In genomic region chr5:16424745-16425144, GRCm38 (mm10) we compare ENCODE assay signal across 28 mouse cellular contexts.
DNase-seq lines count a peak whose midpoint lies in the region; ATAC-seq lines count a peak whose summit lies in the region.
"Had no signal": no experiment of that assay in that cellular context is flagged by ENCODE, and none has a peak within 500 bp of the region (broad histone marks: within the 10 kb centered on the region; RNA-seq: fewer than 3 reads in every experiment).

No protein-coding gene starts in this region.

- no peak for DNase-seq in midbrain, embryonic 10.5 days (ENCODE audit: low spot score)
- DNase-seq in ZHBTc4 (ENCODE audit: low read depth, low spot score), result peak; percentile 52
- no peak for DNase-seq in forebrain, embryonic 14.5 days (ENCODE audit: low spot score)
- no peak for DNase-seq in gastrocnemius, postnatal 36 days
- DNase-seq in right cerebral cortex, postnatal 10 days (ENCODE audit: low spot score in 2 of 2), result no peak
- DNase-seq in right cerebral cortex, adult 18-20 months, result no peak
- DNase-seq: adrenal gland, adult 8-10 months; adrenal gland, postnatal 25 days; cerebellum, adult 11-12 months; cerebellum, adult 8-10 months; cerebellum, postnatal 10 days; cerebellum, postnatal 36 days; forebrain, postnatal 0 days; gastrocnemius, postnatal 10 days; heart, adult 18-20 months; heart, postnatal 10 days; heart, postnatal 36 days had no signal

- ATAC-seq in midbrain, embryonic 12.5 days (ENCODE audit: low FRiP score, low read depth), result 0 out of 2 replicates have a peak, but pooled peaks have one; percentile 23
- peak; percentile 80 for ATAC-seq in megakaryocyte, adult 5-6 weeks (ENCODE audit: poor library complexity, severe bottlenecking)
- ATAC-seq in forebrain, embryonic 14.5 days, result no peak
- ATAC-seq: activated CD4-positive, CD25-positive, alpha-beta regulatory T cell, adult 4 months; forebrain, embryonic 13.5 days; forebrain, postnatal 0 days; hindbrain, embryonic 16.5 days; intestine, embryonic 15.5 days had no signal

- H3K9me3 ChIP-seq in midbrain, embryonic 12.5 days, result no peaks in the 10 kb centered on the region
- H3K9me3 ChIP-seq in midbrain, embryonic 10.5 days (replicated peaks), result no peaks in the 10 kb centered on the region
- no peaks in the 10 kb centered on the region for H3K9me3 ChIP-seq in forebrain, embryonic 14.5 days (replicated peaks; ENCODE audit: control insufficient read depth, low read length)
- H3K9me3 ChIP-seq: forebrain, embryonic 10.5 days; forebrain, embryonic 13.5 days; heart, embryonic 12.5 days; heart, embryonic 15.5 days; hindbrain, embryonic 10.5 days; hindbrain, embryonic 13.5 days; intestine, embryonic 15.5 days had no signal

- H3K4me3 ChIP-seq in midbrain, embryonic 12.5 days, result no peak overlapping the region
- H3K4me3 ChIP-seq in midbrain, embryonic 10.5 days, result no peak overlapping the region
- no peak overlapping the region for H3K4me3 ChIP-seq in forebrain, embryonic 14.5 days (ENCODE audit: low read depth, low read length)
- H3K4me3 ChIP-seq: forebrain, embryonic 10.5 days; forebrain, embryonic 13.5 days; heart, embryonic 12.5 days; heart, embryonic 15.5 days; hindbrain, embryonic 10.5 days; hindbrain, embryonic 13.5 days; intestine, embryonic 15.5 days had no signal

- no peaks in the 10 kb centered on the region for H3K36me3 ChIP-seq in midbrain, embryonic 12.5 days
- no peaks in the 10 kb centered on the region for H3K36me3 ChIP-seq in midbrain, embryonic 10.5 days
- H3K36me3 ChIP-seq in forebrain, embryonic 14.5 days (ENCODE audit: control insufficient read depth, insufficient read depth, low read length), result no peaks in the 10 kb centered on the region
- H3K36me3 ChIP-seq: forebrain, embryonic 10.5 days; heart, embryonic 12.5 days; heart, embryonic 15.5 days; hindbrain, embryonic 10.5 days; hindbrain, embryonic 13.5 days; intestine, embryonic 15.5 days had no signal

- no peak overlapping the region for H3K27ac ChIP-seq in midbrain, embryonic 12.5 days (replicated peaks)
- H3K27ac ChIP-seq in midbrain, embryonic 10.5 days (replicated peaks), result no peak overlapping the region
- no peak overlapping the region for H3K27ac ChIP-seq in forebrain, embryonic 14.5 days (ENCODE audit: low read depth, low read length)
- H3K27ac ChIP-seq: forebrain, embryonic 10.5 days; forebrain, embryonic 13.5 days; heart, embryonic 15.5 days; hindbrain, embryonic 10.5 days; hindbrain, embryonic 13.5 days; intestine, embryonic 15.5 days had no signal

- H3K4me1 ChIP-seq in midbrain, embryonic 12.5 days, result no peaks in the 10 kb centered on the region
- no peaks in the 10 kb centered on the region for H3K4me1 ChIP-seq in midbrain, embryonic 10.5 days
- no peaks in the 10 kb centered on the region for H3K4me1 ChIP-seq in forebrain, embryonic 14.5 days (ENCODE audit: control insufficient read depth, insufficient read depth, low read length)
- H3K4me1 ChIP-seq: forebrain, embryonic 10.5 days; forebrain, embryonic 13.5 days; heart, embryonic 12.5 days; heart, embryonic 15.5 days; hindbrain, embryonic 10.5 days; hindbrain, embryonic 13.5 days; intestine, embryonic 15.5 days had no signal

- H3K4me2 ChIP-seq in midbrain, embryonic 12.5 days (replicated peaks), result no peak overlapping the region
- no peak overlapping the region for H3K4me2 ChIP-seq in forebrain, embryonic 14.5 days (ENCODE audit: low read length)
- H3K4me2 ChIP-seq: forebrain, embryonic 13.5 days; heart, embryonic 12.5 days; heart, embryonic 15.5 days; hindbrain, embryonic 13.5 days; intestine, embryonic 15.5 days had no signal

- intact Hi-C loops in gastrocnemius, postnatal 36 days (cut with DNase I), result no loop called here

- H3K9ac ChIP-seq in midbrain, embryonic 12.5 days (replicated peaks), result no peak overlapping the region
- no peak overlapping the region for H3K9ac ChIP-seq in forebrain, embryonic 14.5 days (ENCODE audit: low read length)
- H3K9ac ChIP-seq: forebrain, embryonic 13.5 days; forebrain, postnatal 0 days; heart, embryonic 12.5 days; heart, embryonic 15.5 days; hindbrain, embryonic 13.5 days; intestine, embryonic 15.5 days had no signal

- H3K27me3 ChIP-seq in midbrain, embryonic 12.5 days, result no peaks in the 10 kb centered on the region
- no peaks in the 10 kb centered on the region for H3K27me3 ChIP-seq in midbrain, embryonic 10.5 days (ENCODE audit: low read depth, poor library complexity, severe bottlenecking)
- no peaks in the 10 kb centered on the region for H3K27me3 ChIP-seq in forebrain, embryonic 14.5 days (replicated peaks; ENCODE audit: control insufficient read depth, insufficient read depth, low read length)
- H3K27me3 ChIP-seq: forebrain, embryonic 13.5 days; heart, embryonic 12.5 days; heart, embryonic 15.5 days; hindbrain, embryonic 13.5 days; intestine, embryonic 15.5 days had no signal

- 78% methylated on average over 4 of the region's 4 CpGs for WGBS in midbrain, embryonic 12.5 days
- WGBS in midbrain, embryonic 10.5 days, result 83% methylated on average over 4 of the region's 4 CpGs
- 85% methylated on average over 4 of the region's 4 CpGs for WGBS in forebrain, embryonic 14.5 days
